Mouse (Mus musculus) v-Abl transformed pro-B cells (cell line): ENCODE measurements around the gene Mecr.

Source experiments
- in situ Hi-C, 2 experiments: fragments of 400-800 bp; cut with MboI; formaldehyde crosslinking; loops; one replicate each; pipeline ENCODE4 v1.15.1; 2025; ENCODE audit not compliant: unreplicated experiment in 2 of 2

The Mecr gene

GRCm38 (mm10) chr4:131883571-131883970 is 40.3 kb downstream of the Mecr start:
- in situ Hi-C loops: no loop called here

GRCm38 (mm10) chr4:131885376-131885775 is 42.1 kb downstream of the Mecr start:
- in situ Hi-C loops: no loop called here

- in situ Hi-C loops: no loop called here
Measured at GRCm38 (mm10) chr4:131888564-131888963, 45.3 kb downstream of the Mecr start.

- in situ Hi-C loops: no loop called here
Measured at GRCm38 (mm10) chr4:131890692-131891091, 47.4 kb downstream of the Mecr start.

GRCm38 (mm10) chr4:131897109-131897508 is 53.8 kb downstream of the Mecr start:
- in situ Hi-C loops: no loop called here

GRCm38 (mm10) chr4:131897787-131898186 is 54.5 kb downstream of the Mecr start:
- in situ Hi-C loops: no loop called here

- in situ Hi-C loops: no loop called here
Measured at GRCm38 (mm10) chr4:131898503-131899179, 55.4 kb downstream of the Mecr start.

GRCm38 (mm10) chr4:131899180-131899554 is 55.9 kb downstream of the Mecr start:
- in situ Hi-C loops: no loop called here

- in situ Hi-C loops: no loop called here
Measured at GRCm38 (mm10) chr4:131901090-131901489, 57.8 kb downstream of the Mecr start.

GRCm38 (mm10) chr4:131904478-131904877 is 61.2 kb downstream of the Mecr start:
- in situ Hi-C loops: no loop called here

- in situ Hi-C loops: loop anchor here (5.0 kb wide), 2 partner anchors 171 to 176 kb away; partner anchors contain the start of gene Epb41 (in 1 of the 2)
Measured at GRCm38 (mm10) chr4:131906423-131906822, 63.2 kb downstream of the Mecr start.

- in situ Hi-C loops: loop anchor here (5.0 kb wide), 2 partner anchors 169 to 174 kb away; partner anchors contain the start of gene Epb41 (in 1 of the 2)
Measured at GRCm38 (mm10) chr4:131907912-131908311, 64.6 kb downstream of the Mecr start.

- in situ Hi-C loops: no loop called here
Measured at GRCm38 (mm10) chr4:131910237-131910994, 67.1 kb downstream of the Mecr start.

- in situ Hi-C loops: no loop called here
Measured at GRCm38 (mm10) chr4:131911521-131911920, 68.3 kb downstream of the Mecr start.

GRCm38 (mm10) chr4:131913526-131913925 is 70.3 kb downstream of the Mecr start:
- in situ Hi-C loops: no loop called here

GRCm38 (mm10) chr4:131914046-131914643 is 70.9 kb downstream of the Mecr start:
- in situ Hi-C loops: no loop called here

GRCm38 (mm10) chr4:131914891-131915469 is 71.7 kb downstream of the Mecr start:
- in situ Hi-C loops: no loop called here

- in situ Hi-C loops: no loop called here
Measured at GRCm38 (mm10) chr4:131915821-131916328, 72.6 kb downstream of the Mecr start.

GRCm38 (mm10) chr4:131916425-131916824 is 73.2 kb downstream of the Mecr start:
- in situ Hi-C loops: no loop called here

GRCm38 (mm10) chr4:131917010-131917555 is 73.8 kb downstream of the Mecr start:
- in situ Hi-C loops: no loop called here
